Mouse (Mus musculus) limb, embryonic 13.5 days (tissue): ENCODE data around the gene Sox1. TPM values are rescaled to one million over a fixed set of nuclear protein-coding genes. Genes with fewer than 3 reads are reported as not detected.

Experiments used
- microRNA-seq: library from miRNA; unstranded; fragments of <30 nt; microRNA quantifications from one replicate; pipeline ENCODE4, GENCODE M21; 2016
- polyA plus RNA-seq: library from polyadenylated mRNA; unstranded; fragments of >200 nt; fragmentation: Nextera tagmentation; extraction: Ambion mirVana; gene quantifications from 2 replicates; pipeline ENCODE4 v1.2.1, GENCODE M21; 2015

Sox1 gene
- polyA plus RNA-seq, 1 experiment from 2014 or later: not detected

Small RNA genes within 50 kb of the gene (microRNA-seq; reads per million reads assigned to microRNA genes)
- gene Gm25239: not detected

Other genes starting within 250 kb of the Sox1 start
- not detected in 2 replicates for gene A230072I06Rik, start 116.5 kb upstream of the Sox1 start, polyA plus RNA-seq
- gene Spaca7, start 177.7 kb downstream of the Sox1 start, polyA plus RNA-seq: not detected in 2 replicates